Mouse (Mus musculus): ENCODE measurements around the gene Alg14.

Alg14 gene

GRCm38 (mm10) chr3:121277557-121277956 is 14.0 kb upstream of the Alg14 start:
- DNase-seq (ENCODE audit: low spot score in 2 of 2), result no peak

DNA sequence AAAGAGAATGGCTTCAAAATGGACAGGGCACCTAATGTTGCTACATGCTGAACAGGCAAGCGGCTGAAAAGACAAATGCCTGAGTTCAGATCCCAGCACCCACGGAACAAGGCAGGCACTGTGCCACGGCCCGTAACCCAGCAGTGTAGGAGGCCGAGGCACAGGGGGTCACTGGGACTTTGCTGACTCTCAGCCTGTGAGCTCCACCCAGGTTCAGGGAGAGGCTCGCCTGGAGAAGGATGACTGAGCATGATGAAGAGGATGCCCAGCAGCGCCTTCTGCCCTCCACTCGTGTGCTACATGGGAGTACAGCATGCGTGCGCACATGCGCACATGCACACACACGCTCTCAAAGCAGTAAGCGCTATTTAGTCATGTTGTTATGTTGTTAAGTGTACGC is 11.9 kb upstream of the Alg14 start:
- no peak for DNase-seq (ENCODE audit: low spot score in 2 of 2)

GRCm38 (mm10) chr3:121282998-121283397 is 8.6 kb upstream of the Alg14 start, which contains the start of gene Tmem56:
Gene Tmem56 (minus strand): TSS chr3:121283098.
- DNase-seq (ENCODE audit: low spot score in 2 of 2), result no peak

DNA sequence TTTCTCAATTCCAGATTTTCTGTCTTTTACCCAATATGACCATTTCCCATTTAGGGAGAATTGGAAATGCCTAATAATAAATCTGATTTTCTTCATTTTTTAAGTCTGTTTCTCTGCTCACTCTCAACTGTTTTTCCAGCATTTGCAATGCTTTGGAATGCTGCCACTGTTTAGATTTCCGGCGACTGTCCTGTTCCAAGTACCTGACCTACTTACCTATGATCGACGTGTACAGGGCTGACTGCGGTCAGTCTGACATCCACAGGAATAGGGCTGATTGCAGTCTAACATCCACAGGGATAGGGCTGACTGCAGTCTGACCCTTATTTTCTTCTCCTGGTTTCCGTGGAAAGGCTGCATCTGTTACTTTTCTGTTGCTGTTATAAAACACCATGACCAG is 6.4 kb upstream of the Alg14 start:
- DNase-seq (ENCODE audit: low spot score in 2 of 2), result no peak

GRCm38 (mm10) chr3:121287151-121287550 is 4.4 kb upstream of the Alg14 start:
- DNase-seq (ENCODE audit: low spot score in 2 of 2), result no peak

DNA sequence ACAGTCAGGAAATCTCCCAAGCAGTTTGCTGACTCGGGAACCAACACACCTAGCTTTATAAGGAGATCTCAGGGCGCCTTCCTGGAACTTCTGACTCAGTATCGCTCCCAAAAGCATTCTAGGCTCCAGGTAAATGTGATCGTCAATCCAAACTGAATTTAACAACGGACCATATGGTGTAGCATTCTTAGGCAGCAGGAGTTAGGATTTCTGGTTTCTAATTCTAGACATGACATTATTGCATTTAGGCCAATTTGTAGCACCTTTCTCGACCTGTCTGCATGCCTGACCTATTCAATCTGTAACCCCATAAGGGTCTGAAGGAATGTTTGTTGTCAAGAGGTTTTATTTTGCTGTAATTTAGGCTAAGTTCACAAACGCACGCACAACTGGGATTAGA is 892 bp upstream of the Alg14 start:
- no peak for DNase-seq (ENCODE audit: low spot score in 2 of 2)

GRCm38 (mm10) chr3:121291225-121291559 is 381 bp upstream of the Alg14 start:
- DNase-seq (ENCODE audit: low spot score in 2 of 2), result no peak

- no peak for DNase-seq (ENCODE audit: low spot score in 2 of 2)
Measured at GRCm38 (mm10) chr3:121294200-121294599, 2.6 kb downstream of the Alg14 start.

GRCm38 (mm10) chr3:121306641-121307040 is 15.1 kb downstream of the Alg14 start:
- no peak for DNase-seq (ENCODE audit: low spot score in 2 of 2)

DNA sequence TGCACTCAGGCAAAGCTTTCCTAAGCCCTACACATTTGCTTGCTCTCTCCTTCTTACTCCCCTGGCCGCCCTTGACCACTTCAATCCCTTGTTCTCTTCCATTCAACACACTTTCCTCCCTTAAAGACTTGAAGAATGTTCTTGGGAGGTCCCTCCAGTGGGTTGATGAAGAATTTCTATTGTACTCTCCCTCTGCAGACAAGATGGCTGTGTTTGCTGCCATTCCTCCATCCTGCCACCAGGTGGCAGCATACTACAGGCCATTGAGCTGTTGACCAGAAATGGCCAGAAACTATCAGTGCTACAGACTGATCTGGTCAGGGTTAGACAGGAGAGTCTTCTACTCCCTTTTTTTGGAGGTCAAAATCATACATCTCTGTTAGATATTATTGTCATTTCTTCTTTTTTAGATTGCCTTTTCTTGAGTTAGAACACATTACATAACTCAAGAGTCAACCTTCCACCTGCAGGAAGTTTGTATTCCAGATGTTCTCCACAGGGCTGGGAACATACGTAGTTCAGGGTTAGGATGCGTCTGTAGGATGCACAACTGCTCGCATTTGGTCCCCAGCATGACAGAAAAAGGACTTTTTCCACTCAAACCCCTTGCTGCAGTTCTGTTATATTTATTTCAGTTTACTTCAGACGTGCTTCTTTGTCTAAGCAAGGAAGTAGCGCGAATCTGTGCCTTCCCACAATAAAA is 16.1 kb downstream of the Alg14 start:
- DNase-seq (ENCODE audit: low spot score in 2 of 2), result peak; percentile 43 to 52

GRCm38 (mm10) chr3:121308935-121309334 is 17.4 kb downstream of the Alg14 start:
- no peak for DNase-seq (ENCODE audit: low spot score in 2 of 2)

GRCm38 (mm10) chr3:121309429-121309828 is 17.9 kb downstream of the Alg14 start:
- DNase-seq (ENCODE audit: low spot score in 2 of 2), result no peak

GRCm38 (mm10) chr3:121309896-121310714 is 18.5 kb downstream of the Alg14 start:
- no peak for DNase-seq (ENCODE audit: low spot score in 2 of 2)

GRCm38 (mm10) chr3:121312426-121312825 is 20.9 kb downstream of the Alg14 start:
- no peak for DNase-seq (ENCODE audit: low spot score in 2 of 2)

- DNase-seq (ENCODE audit: low spot score in 2 of 2), result no peak
Measured at GRCm38 (mm10) chr3:121312979-121313378, 21.4 kb downstream of the Alg14 start.

GRCm38 (mm10) chr3:121314149-121314548 is 22.6 kb downstream of the Alg14 start:
- DNase-seq (ENCODE audit: low spot score in 2 of 2), result no peak

- DNase-seq (ENCODE audit: low spot score in 2 of 2), result no peak
Measured at GRCm38 (mm10) chr3:121315498-121315897, 23.9 kb downstream of the Alg14 start.

DNA sequence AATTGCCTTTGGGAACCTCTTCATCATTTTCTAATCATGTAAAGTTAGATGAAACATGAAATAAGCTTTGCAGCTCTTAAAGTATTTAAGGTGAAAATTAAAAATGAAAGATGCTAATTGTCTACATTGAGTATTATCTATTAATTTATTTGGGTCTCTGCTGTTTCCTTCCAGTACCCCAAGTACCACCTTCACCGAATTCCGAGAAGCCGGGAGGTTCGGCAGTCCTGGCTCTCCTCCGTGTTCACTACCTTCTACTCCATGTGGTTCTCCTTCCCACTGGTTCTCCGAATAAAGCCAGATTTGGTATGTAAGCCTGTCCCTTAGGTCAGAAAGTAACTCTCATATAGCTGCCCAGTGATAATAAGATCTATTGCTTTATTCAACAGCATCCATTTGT is 28.3 kb downstream of the Alg14 start:
- DNase-seq (ENCODE audit: low spot score in 2 of 2), result no peak

- no peak for DNase-seq (ENCODE audit: low spot score in 2 of 2)
Measured at GRCm38 (mm10) chr3:121320896-121321295, 29.3 kb downstream of the Alg14 start.

GRCm38 (mm10) chr3:121323371-121323770 is 31.8 kb downstream of the Alg14 start:
- no peak for DNase-seq (ENCODE audit: low spot score in 2 of 2)

GRCm38 (mm10) chr3:121327406-121327805 is 35.8 kb downstream of the Alg14 start:
- DNase-seq (ENCODE audit: low spot score in 2 of 2), result no peak

- no peak for DNase-seq (ENCODE audit: low spot score in 2 of 2)
Measured at GRCm38 (mm10) chr3:121329647-121330046, 38.1 kb downstream of the Alg14 start.

GRCm38 (mm10) chr3:121330244-121330646 is 38.7 kb downstream of the Alg14 start:
- DNase-seq (ENCODE audit: low spot score in 2 of 2), result no peak

All from right cerebral cortex, postnatal 36 days (tissue).